Comparison of ENCODE assay signal across 9 mouse cellular contexts in genomic region chr11:5296576-5297115, GRCm38 (mm10). TPM values are rescaled to one million over a fixed set of nuclear protein-coding genes. Genes with fewer than 3 reads are reported as not detected.
DNase-seq lines count a peak whose midpoint lies in the region; ATAC-seq and TF ChIP-seq lines count a peak whose summit lies in the region.
"Had no signal": no experiment of that assay in that cellular context is flagged by ENCODE, and none has a peak within 500 bp of the region (broad histone marks: within the 10 kb centered on the region; RNA-seq: fewer than 3 reads in every experiment).

No protein-coding gene starts in this region.

- TF ChIP-seq POLR2A in heart, adult 2 months (IDR thresholded peaks at IDR 0.05; ENCODE audit: insufficient read depth, low read depth, low read length) = no peak

- no peak for TF ChIP-seq EP300 in heart, adult 2 months (IDR thresholded peaks at IDR 0.05; ENCODE audit: insufficient read depth, low read depth, low read length)

- no peak overlapping the region for H3K4me3 ChIP-seq in heart, embryonic 13.5 days
- no peak overlapping the region for H3K4me3 ChIP-seq in heart, adult 2 months
- H3K4me3 ChIP-seq in embryonic facial prominence, embryonic 15.5 days (replicated peaks) = no peak overlapping the region
- H3K4me3 ChIP-seq in limb, embryonic 15.5 days = no peak overlapping the region
- H3K4me3 ChIP-seq in left cerebral cortex, adult 2 months = no peak overlapping the region

- H3K9ac ChIP-seq in heart, embryonic 13.5 days = no peak overlapping the region
- no peak overlapping the region for H3K9ac ChIP-seq in heart, adult 2 months (ENCODE audit: low read depth, low read length)
- H3K9ac ChIP-seq in embryonic facial prominence, embryonic 15.5 days = no peak overlapping the region
- H3K9ac ChIP-seq in limb, embryonic 15.5 days = no peak overlapping the region
- H3K9ac ChIP-seq: hindbrain, embryonic 14.5 days had no signal

- no peaks in the 10 kb centered on the region for H3K79me2 ChIP-seq in heart, adult 2 months (replicated peaks; ENCODE audit: control insufficient read depth, insufficient read depth, low read length)

- H3K4me2 ChIP-seq in heart, embryonic 13.5 days = no peak overlapping the region
- no peak overlapping the region for H3K4me2 ChIP-seq in embryonic facial prominence, embryonic 15.5 days (replicated peaks)
- H3K4me2 ChIP-seq in limb, embryonic 15.5 days = peak overlapping the region; percentile 4; the same call in 1 of the 2 replicates
- H3K4me2 ChIP-seq: hindbrain, embryonic 14.5 days had no signal

- no peaks in the 10 kb centered on the region for H3K9me3 ChIP-seq in heart, embryonic 13.5 days
- no peaks in the 10 kb centered on the region for H3K9me3 ChIP-seq in embryonic facial prominence, embryonic 15.5 days (replicated peaks)
- no peaks in the 10 kb centered on the region for H3K9me3 ChIP-seq in limb, embryonic 15.5 days

- no peaks in the 10 kb centered on the region for H3K36me3 ChIP-seq in heart, embryonic 13.5 days
- H3K36me3 ChIP-seq in heart, adult 2 months (ENCODE audit: control insufficient read depth, insufficient read depth, low read length) = no peaks in the 10 kb centered on the region; the same call in 1 of the 2 replicates
- H3K36me3 ChIP-seq in embryonic facial prominence, embryonic 15.5 days = no peaks in the 10 kb centered on the region
- H3K36me3 ChIP-seq in limb, embryonic 15.5 days = no peaks in the 10 kb centered on the region

- ATAC-seq in heart, embryonic 13.5 days (ENCODE audit: extremely low read depth, insufficient number of reproducible peaks, low FRiP score, low TSS enrichment) = no peak; the same call in 1 of the 2 replicates
- no peak for ATAC-seq in embryonic facial prominence, embryonic 15.5 days (ENCODE audit: insufficient number of reproducible peaks, low FRiP score, low TSS enrichment, low read depth)
- peak; percentile 75; the same call in 1 of the 2 replicates for ATAC-seq in limb, embryonic 15.5 days (ENCODE audit: insufficient number of reproducible peaks, low FRiP score, low TSS enrichment, low read depth)
- no peak for ATAC-seq in activated CD4-positive, CD25-positive, alpha-beta regulatory T cell, adult 4 months

- DNase-seq in heart, adult 2 months = no peak
- peak; percentile 92 for DNase-seq in 416B (ENCODE audit: low read depth)
- no peak for DNase-seq in left cerebral cortex, adult 2 months (ENCODE audit: extremely low spot score in 1 of 2, low spot score in 2 of 2)
- DNase-seq in left cerebral cortex, postnatal 14 days (ENCODE audit: low spot score in 2 of 2) = no peak

- TF ChIP-seq CTCF in heart, adult 2 months (IDR thresholded peaks at IDR 0.05) = no peak
- no peak for TF ChIP-seq CTCF in left cerebral cortex, adult 2 months (IDR thresholded peaks at IDR 0.05)

- H3K4me1 ChIP-seq in heart, embryonic 13.5 days = peaks cover 47% of the 10 kb centered on the region
- H3K4me1 ChIP-seq in heart, adult 2 months (ENCODE audit: control insufficient read depth, insufficient read depth, low read length) = peaks cover 5% of the 10 kb centered on the region
- peaks cover 26% of the 10 kb centered on the region for H3K4me1 ChIP-seq in embryonic facial prominence, embryonic 15.5 days
- peaks cover 36% of the 10 kb centered on the region for H3K4me1 ChIP-seq in limb, embryonic 15.5 days

- intact Hi-C loops in heart, adult 2 months (cut with DNase I) = loop anchor here (10.0 kb wide), 1 partner anchor 328 kb away; no protein-coding TSS in a partner anchor
- intact Hi-C loops in left cerebral cortex, adult 2 months (cut with DNase I) = loop anchor here (10.0 kb wide), 2 partner anchors 148 to 328 kb away; partner anchors contain the start of gene Znrf3
- intact Hi-C loops in left cerebral cortex, postnatal 14 days (cut with DNase I) = no loop called here

- peak overlapping the region; percentile 33; the same call in 1 of the 2 replicates for H3K27ac ChIP-seq in heart, embryonic 13.5 days (replicated peaks)
- no peak overlapping the region for H3K27ac ChIP-seq in heart, adult 2 months
- H3K27ac ChIP-seq in embryonic facial prominence, embryonic 15.5 days (replicated peaks) = 0 out of 2 replicates have a peak overlapping the region, but pooled peaks have one; percentile 11
- peak overlapping the region; percentile 35 for H3K27ac ChIP-seq in limb, embryonic 15.5 days
- no peak overlapping the region; the same call in 1 of the 2 replicates for H3K27ac ChIP-seq in left cerebral cortex, adult 2 months
- H3K27ac ChIP-seq: hindbrain, embryonic 14.5 days had no signal

- H3K27me3 ChIP-seq in heart, embryonic 13.5 days (replicated peaks) = no peaks in the 10 kb centered on the region
- no peaks in the 10 kb centered on the region for H3K27me3 ChIP-seq in heart, adult 2 months (ENCODE audit: control insufficient read depth, insufficient read depth, low read length)
- no peaks in the 10 kb centered on the region for H3K27me3 ChIP-seq in embryonic facial prominence, embryonic 15.5 days
- H3K27me3 ChIP-seq in limb, embryonic 15.5 days = no peaks in the 10 kb centered on the region

- whole genome bisulfite sequencing in heart, embryonic 13.5 days = 50% methylated on average over 2 of the region's 2 CpGs
- WGBS in heart, adult 2 months = 49% methylated on average over 2 of the region's 2 CpGs
- 32% methylated on average over 2 of the region's 2 CpGs for WGBS in embryonic facial prominence, embryonic 15.5 days
- WGBS in limb, embryonic 15.5 days = 35% methylated on average over 2 of the region's 2 CpGs

RNA-seq across cellular contexts. Expression of gene Kremen1, which starts 35.3 kb away (rescaled TPM):
- 29.0 and 29.2 TPM in 2 replicates for polyA plus RNA-seq in heart, embryonic 13.5 days (2015; fragmentation: Nextera tagmentation; extraction: Ambion mirVana)
- 10 to 100 TPM; 80.3 to 93.9 TPM for total RNA-seq in heart, adult 2 months (2021)
- polyA plus RNA-seq in heart, adult 2 months (2012; rRNA removed) = 59.7 and 80.8 TPM in 2 replicates
- polyA plus RNA-seq in embryonic facial prominence, embryonic 15.5 days (2015; fragmentation: Nextera tagmentation; extraction: Ambion mirVana) = 39.5 and 40.5 TPM in 2 replicates
- polyA plus RNA-seq in limb, embryonic 15.5 days (2015; fragmentation: Nextera tagmentation; extraction: Ambion mirVana) = 37.6 and 42.9 TPM in 2 replicates
- total RNA-seq in left cerebral cortex, adult 2 months (2021) = 10 to 100 TPM; 14.8 to 15.4 TPM
- total RNA-seq in left cerebral cortex, postnatal 14 days (2021) = 10 to 100 TPM; 10.6 to 12.7 TPM
- 1 to 10 TPM; 3.3 to 4.2 TPM for polyA plus RNA-seq in activated CD4-positive, CD25-positive, alpha-beta regulatory T cell, adult 4 months (2017; shearing (Covaris generic))

Comparison
In these comparisons a context has a peak if more than half of its experiments do, and no peak if none do; other contexts are left out.
1. H3K27ac ChIP-seq: peak in heart, embryonic 13.5 days (single experiment), embryonic facial prominence, embryonic 15.5 days (single experiment) and limb, embryonic 15.5 days (single experiment); none in heart, adult 2 months (single experiment) and left cerebral cortex, adult 2 months (single experiment).